Mouse (Mus musculus) CH12.LX (cell line): ENCODE data around the gene Stx8. TPM values are rescaled to one million over a fixed set of nuclear protein-coding genes. Genes with fewer than 3 reads are reported as not detected.

Experiments
- DNase-seq: peaks from one replicate; pipeline ENCODE4 v3.0.0-alpha.2; 2013; ENCODE audit errors: extremely low read depth
- H3K27ac ChIP-seq: 2 replicates; pipeline ENCODE4 v1.5.1; 2012; ENCODE audit warnings: low read depth, mild to moderate bottlenecking, control low read depth, moderate library complexity; ENCODE audit not compliant: insufficient read depth
- H3K27me3 ChIP-seq: replicated peaks from 2 replicates; pipeline ENCODE3; 2012; ENCODE audit warnings: inconsistent platforms
- H3K36me3 ChIP-seq, 2 experiments: replicated peaks in 1 of 2; 2 replicates each; pipeline versions ENCODE3 to v1.6.1; 2012; ENCODE audit warnings: inconsistent platforms in 1 of 2, low read length in 1 of 2, mild to moderate bottlenecking in 1 of 2, mixed read lengths in 1 of 2, moderate library complexity in 1 of 2; ENCODE audit not compliant: control insufficient read depth in 1 of 2, insufficient read depth in 1 of 2
- H3K4me1 ChIP-seq, 2 experiments: 2 replicates each; pipeline ENCODE4 v1.6.1; 2012; ENCODE audit warnings: inconsistent platforms in 1 of 2, moderate library complexity in 1 of 2; ENCODE audit not compliant: insufficient read depth in 2 of 2, control insufficient read depth in 1 of 2
- H3K4me2 ChIP-seq: 2 replicates; pipeline ENCODE4 v1.6.1; 2012; ENCODE audit warnings: low read depth, mild to moderate bottlenecking, control low read depth; ENCODE audit not compliant: poor library complexity, insufficient read depth, severe bottlenecking
- H3K4me3 ChIP-seq, 3 experiments: fragments of 150-350 bp in 1 of 3; sonication (generic) in 1 of 3; replicated peaks in 1 of 3; 2 replicates each; pipeline versions ENCODE3 to v1.5.1; 2011 to 2012; ENCODE audit warnings: low read depth in 2 of 3, low read length in 2 of 3, mild to moderate bottlenecking in 2 of 3, moderate library complexity in 2 of 3, control low read depth in 1 of 3, improper control_type of control experiment in 1 of 3, inconsistent platforms in 1 of 3, mixed read lengths in 1 of 3; ENCODE audit not compliant: poor library complexity in 1 of 3
- H3K79me2 ChIP-seq: replicated peaks from 2 replicates; pipeline ENCODE4 v1.6.1; 2012; ENCODE audit warnings: mild to moderate bottlenecking, moderate library complexity; ENCODE audit not compliant: control insufficient read depth, poor library complexity, insufficient read depth, severe bottlenecking; ENCODE audit errors: extremely low read depth
- H3K9ac ChIP-seq: 2 replicates; pipeline ENCODE4 v1.6.1; 2012; ENCODE audit warnings: low read depth, mild to moderate bottlenecking, control low read depth, moderate library complexity; ENCODE audit not compliant: insufficient read depth
- H3K9me3 ChIP-seq: replicated peaks from 2 replicates; pipeline ENCODE3; 2012; ENCODE audit warnings: low read length, inconsistent platforms, mixed read lengths
- BHLHE40 ChIP-seq: IDR thresholded peaks from 2 replicates; pipeline ENCODE4 v1.6.1; 2011; ENCODE audit warnings: mild to moderate bottlenecking, low read depth, low read length, improper control_type of control experiment
- CHD1 ChIP-seq: IDR thresholded peaks from 2 replicates; pipeline ENCODE4 v1.6.1; 2012; ENCODE audit warnings: low read depth, low read length, improper control_type of control experiment, inconsistent platforms
- CTCF ChIP-seq, 2 experiments: IDR thresholded peaks in 1 of 2; conservative IDR thresholded peaks in 1 of 2; 2 replicates each; pipeline ENCODE4 v1.5.1; 2011 to 2012; ENCODE audit warnings: low read depth in 2 of 2, low read length in 2 of 2, improper control_type of control experiment in 1 of 2, inconsistent platforms in 1 of 2, mild to moderate bottlenecking in 1 of 2, moderate library complexity in 1 of 2
- E2F4 ChIP-seq: IDR thresholded peaks from 2 replicates; pipeline ENCODE4 v1.6.1; 2011; ENCODE audit warnings: low read depth, low read length, improper control_type of control experiment; ENCODE audit not compliant: insufficient replicate concordance
- ETS1 ChIP-seq: conservative IDR thresholded peaks from 2 replicates; pipeline ENCODE4 v1.6.1; 2012; ENCODE audit warnings: low read depth, mild to moderate bottlenecking, inconsistent platforms, low read length, improper control_type of control experiment, moderate library complexity
- GABPA ChIP-seq: IDR thresholded peaks from 2 replicates; pipeline ENCODE4 v1.6.1; 2012; ENCODE audit warnings: low read depth, low read length, improper control_type of control experiment, inconsistent platforms; ENCODE audit not compliant: insufficient replicate concordance
- HCFC1 ChIP-seq: IDR thresholded peaks from 2 replicates; pipeline ENCODE4 v1.6.1; 2012; ENCODE audit warnings: low read depth, mild to moderate bottlenecking, inconsistent platforms, low read length, improper control_type of control experiment
- IRF4 ChIP-seq: IDR thresholded peaks from 2 replicates; pipeline ENCODE4 v1.6.1; 2014; ENCODE audit warnings: low read depth, mild to moderate bottlenecking, inconsistent platforms, low read length, improper control_type of control experiment
- JUN ChIP-seq: IDR thresholded peaks from 2 replicates; pipeline ENCODE4 v1.6.1; 2011; ENCODE audit warnings: low read depth, mild to moderate bottlenecking, low read length, improper control_type of control experiment, moderate library complexity; ENCODE audit not compliant: insufficient read depth
- JUND ChIP-seq: conservative IDR thresholded peaks from 2 replicates; pipeline ENCODE4 v1.6.1; 2011; ENCODE audit warnings: low read depth, low read length, improper control_type of control experiment
- KAT2A ChIP-seq: IDR thresholded peaks from 2 replicates; pipeline ENCODE4 v1.6.1; 2012; ENCODE audit warnings: low read length, improper control_type of control experiment, inconsistent platforms; ENCODE audit not compliant: insufficient replicate concordance
- MAFK ChIP-seq: IDR thresholded peaks from 2 replicates; pipeline ENCODE4 v1.6.1; 2011; ENCODE audit warnings: low read length, improper control_type of control experiment; ENCODE audit not compliant: insufficient replicate concordance
- MEF2A ChIP-seq: IDR thresholded peaks from 2 replicates; pipeline ENCODE4 v1.6.1; 2014; ENCODE audit warnings: low read depth, mild to moderate bottlenecking, inconsistent platforms, low read length, improper control_type of control experiment, borderline replicate concordance
- POLR2A ChIP-seq: IDR thresholded peaks from 2 replicates; pipeline ENCODE4 v1.6.1; 2011; ENCODE audit warnings: low read depth, mild to moderate bottlenecking, improper control_type of control experiment, low read length
- RAD21 ChIP-seq: IDR thresholded peaks from 2 replicates; pipeline ENCODE4 v1.6.1; 2011; ENCODE audit warnings: low read depth, mild to moderate bottlenecking, low read length, improper control_type of control experiment, moderate library complexity
- SMC3 ChIP-seq: IDR thresholded peaks from 2 replicates; pipeline ENCODE4 v1.6.1; 2011; ENCODE audit warnings: low read depth, low read length, improper control_type of control experiment
- USF2 ChIP-seq: conservative IDR thresholded peaks from 2 replicates; pipeline ENCODE4 v1.6.1; 2011; ENCODE audit warnings: low read depth, low read length, improper control_type of control experiment
- ZMIZ1 ChIP-seq: IDR thresholded peaks from 2 replicates; pipeline ENCODE4 v1.6.1; 2012; ENCODE audit warnings: low read depth, mild to moderate bottlenecking, inconsistent platforms, low read length, improper control_type of control experiment
- dilution Hi-C: fragments of 300-500 bp; cut with MboI; formaldehyde crosslinking; loops from 2 replicates; pipeline ENCODE4 v1.14.3; 2020; ENCODE audit warnings: low sequenced_read_pairs; ENCODE audit not compliant: extremely low pct_unique_long_range_greater_than_20kb, extremely low pct_ligation_motif_present
- in situ Hi-C: fragments of 300-500 bp; cut with MboI; formaldehyde crosslinking; loops from 3 replicates; pipeline ENCODE4 v1.14.3; 2019; ENCODE audit warnings: low sequenced_read_pairs, low pct_ligation_motif_present, low pct_unique_long_range_greater_than_20kb, mixed read lengths
- polyA plus RNA-seq: library from polyadenylated mRNA; unstranded; fragments of >175 nt; gene quantifications from 2 replicates; pipeline ENCODE4 v1.2.1, GENCODE M21; 2012; ENCODE audit warnings: low read depth; ENCODE audit not compliant: insufficient read length
- total RNA-seq, 2 experiments: library from RNA; depleted of rRNA; stranded (reverse); fragments of 300-350 nt in 1 of 2; fragments of >200 nt in 1 of 2; gene quantifications; 2 replicates each; pipeline ENCODE4 v1.2.3; 2012 to 2014

Gene Stx8
- total and polyA plus RNA-seq, 3 experiments: 31.8 to 57.9 (median 35.2) TPM

- H3K4me2 ChIP-seq: no peak overlapping the region
- TF ChIP-seq E2F4 (no peak), JUN (no peak), GABPA (no peak), RAD21 (no peak), KAT2A (no peak), BHLHE40 (no peak), JUND (no peak), USF2 (no peak), HCFC1 (no peak)
- H3K27me3 ChIP-seq: no peaks in the 10 kb centered on the region
- H3K4me3 ChIP-seq: no peak overlapping the region
- H3K27ac ChIP-seq: no peak overlapping the region
- in situ Hi-C loops (no loop called here), dilution Hi-C loops (no loop called here)
- no peaks in the 10 kb centered on the region for H3K9me3 ChIP-seq
- no peak for DNase-seq
- H3K4me1 ChIP-seq: peaks cover 0 to 24% of the 10 kb centered on the region in 2 experiments; a peak in 3 of 4 replicates
- H3K9ac ChIP-seq: no peak overlapping the region
- H3K79me2 ChIP-seq: no peaks in the 10 kb centered on the region
- H3K36me3 ChIP-seq: peaks cover 0 to 22% of the 10 kb centered on the region in 2 experiments
Observed at GRCm38 (mm10) chr11:68135350-68135749, 169.4 kb downstream of the Stx8 start.

GRCm38 (mm10) chr11:68136687-68137086, 170.7 kb downstream of the Stx8 start:
- TF ChIP-seq CTCF (conservative IDR thresholded peaks at IDR 0.05 in 1 of 2, IDR thresholded peaks at IDR 0.05 in 1 of 2; ENCODE audit: low read depth in 2 of 2, low read length in 2 of 2) (no peak), POLR2A (no peak), RAD21 (no peak), IRF4 (no peak), MAFK (no peak), SMC3 (no peak), KAT2A (no peak), BHLHE40 (no peak), CHD1 (no peak), ETS1 (no peak), MEF2A (no peak), ZMIZ1 (no peak)
- no peak for DNase-seq
- no peaks in the 10 kb centered on the region for H3K9me3 ChIP-seq
- H3K27me3 ChIP-seq: no peaks in the 10 kb centered on the region
- no peak overlapping the region for H3K27ac ChIP-seq
- no peaks in the 10 kb centered on the region for H3K79me2 ChIP-seq
- dilution Hi-C loops (no loop called here), in situ Hi-C loops (no loop called here)
- no peak overlapping the region for H3K4me2 ChIP-seq
- no peak overlapping the region for H3K9ac ChIP-seq
- peaks cover 0 to 18% of the 10 kb centered on the region in 2 experiments for H3K36me3 ChIP-seq
- H3K4me3 ChIP-seq: no peak overlapping the region
- peaks cover 0 to 27% of the 10 kb centered on the region in 2 experiments; a peak in 3 of 4 replicates for H3K4me1 ChIP-seq
